Mouse (Mus musculus) forebrain, embryonic 16.5 days (tissue): ENCODE measurements around the gene Bri3. TPM values are rescaled to one million over a fixed set of nuclear protein-coding genes. Genes with fewer than 3 reads are reported as not detected.

ENCODE experiments used
- ATAC-seq: fragments of 200-750 bp; cut with Nextera tagmentation; 2 replicates; pipeline ENCODE4 v1.8.0; 2017; ENCODE audit warnings: mild to moderate bottlenecking, moderate library complexity
- H3K27ac ChIP-seq: fragments of 300-500 bp; sonication (generic); 2 replicates; pipeline ENCODE4 v1.5.1; 2014; ENCODE audit warnings: low read length, control low read depth
- H3K27me3 ChIP-seq: fragments of 300-500 bp; sonication (generic); replicated peaks from 2 replicates; pipeline ENCODE4 v1.6.1; 2014; ENCODE audit warnings: low read length; ENCODE audit not compliant: control insufficient read depth, insufficient read depth
- H3K36me3 ChIP-seq: fragments of 300-500 bp; sonication (generic); 2 replicates; pipeline ENCODE4 v1.6.1; 2014; ENCODE audit not compliant: control insufficient read depth, insufficient read depth
- H3K4me1 ChIP-seq: fragments of 300-500 bp; sonication (generic); replicated peaks from 2 replicates; pipeline ENCODE4 v1.6.1; 2014; ENCODE audit warnings: low read length; ENCODE audit not compliant: control insufficient read depth, insufficient read depth
- H3K4me2 ChIP-seq: fragments of 300-500 bp; sonication (generic); 2 replicates; pipeline ENCODE4 v1.6.1; 2014; ENCODE audit warnings: mild to moderate bottlenecking, low read length, control low read depth
- H3K4me3 ChIP-seq: fragments of 300-500 bp; sonication (generic); replicated peaks from 2 replicates; pipeline ENCODE4 v1.5.1; 2014; ENCODE audit warnings: mild to moderate bottlenecking, low read length, control low read depth
- H3K9ac ChIP-seq: fragments of 300-500 bp; sonication (generic); replicated peaks from 2 replicates; pipeline ENCODE4 v1.6.1; 2014; ENCODE audit warnings: low read depth, low read length, control low read depth
- H3K9me3 ChIP-seq: fragments of 300-500 bp; sonication (generic); 2 replicates; pipeline ENCODE4 v1.6.1; 2016; ENCODE audit warnings: low read length; ENCODE audit not compliant: control insufficient read depth
- WGBS: fragments of 180-500 bp; shearing (Covaris S2); extraction: QIAGEN DNeasy Blood & Tissue Kit; methylation state at CpG from one replicate; pipeline ENCODE4 v1.1.7; 2014; 5-methylcytosine and 5-hydroxymethylcytosine counted together
- polyA plus RNA-seq: library from polyadenylated mRNA; unstranded; fragments of >200 nt; fragmentation: Nextera tagmentation; extraction: Ambion mirVana; gene quantifications from 2 replicates; pipeline ENCODE4 v1.2.1, GENCODE M21; 2015

Gene Bri3
- polyA plus RNA-seq, 1 experiment from 2014 or later, result 98.0 TPM

DNA sequence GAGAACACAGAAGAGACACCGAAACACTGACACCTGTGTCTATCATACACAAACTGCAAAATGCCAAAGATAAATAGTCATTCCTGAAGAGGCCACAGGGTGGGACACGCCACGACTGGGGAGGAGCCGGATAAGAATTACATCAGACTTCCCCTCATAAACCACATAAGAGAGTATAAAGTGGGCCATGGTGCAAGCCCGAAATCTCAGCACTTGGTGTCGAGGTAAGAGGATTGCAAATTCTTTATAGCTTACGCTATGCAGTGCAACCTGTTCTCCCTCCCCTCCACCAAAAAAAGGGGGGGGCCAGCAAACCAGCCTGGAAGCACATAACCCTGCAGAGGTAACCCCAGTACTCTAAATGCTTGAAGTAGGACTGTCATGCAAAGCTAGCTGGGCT, 50.7 kb downstream of the Bri3 start:
- WGBS, result 88% methylated on average over 7 of the region's 7 CpGs
- no peak for ATAC-seq
- Histone ChIP-seq H3K9me3 (no peaks in the 10 kb centered on the region), H3K4me2 (no peak overlapping the region), H3K4me3 (no peak overlapping the region), H3K9ac (no peak overlapping the region), H3K27ac (no peak overlapping the region), H3K27me3 (no peaks in the 10 kb centered on the region), H3K36me3 (no peaks in the 10 kb centered on the region), H3K4me1 (no peaks in the 10 kb centered on the region)

DNA sequence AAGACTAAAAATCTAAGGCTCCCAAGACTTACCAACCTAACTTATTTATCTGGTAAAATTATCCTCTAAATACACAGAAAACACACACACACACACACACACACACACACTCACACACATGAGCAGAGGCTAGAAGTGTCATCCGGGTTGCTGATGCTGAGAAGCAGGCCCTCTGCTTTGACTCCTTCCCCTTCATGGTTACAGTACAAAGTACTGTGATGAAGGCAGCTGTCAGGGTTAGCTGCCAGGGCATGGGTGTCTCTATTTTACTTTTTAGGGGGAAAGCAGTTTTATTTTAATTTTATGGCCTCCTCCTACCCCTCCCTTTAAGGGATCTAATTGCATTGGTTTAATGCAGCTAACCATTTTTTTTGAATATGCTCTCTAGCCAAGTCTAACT, 51.1 kb downstream of the Bri3 start:
- Histone ChIP-seq H3K27me3 (no peaks in the 10 kb centered on the region), H3K4me3 (no peak overlapping the region), H3K27ac (no peak overlapping the region), H3K9ac (no peak overlapping the region), H3K4me2 (no peak overlapping the region), H3K9me3 (no peaks in the 10 kb centered on the region), H3K4me1 (no peaks in the 10 kb centered on the region), H3K36me3 (no peaks in the 10 kb centered on the region)
- WGBS, result 86% methylated on average over 1 of the region's 1 CpGs
- ATAC-seq, result no peak

DNA sequence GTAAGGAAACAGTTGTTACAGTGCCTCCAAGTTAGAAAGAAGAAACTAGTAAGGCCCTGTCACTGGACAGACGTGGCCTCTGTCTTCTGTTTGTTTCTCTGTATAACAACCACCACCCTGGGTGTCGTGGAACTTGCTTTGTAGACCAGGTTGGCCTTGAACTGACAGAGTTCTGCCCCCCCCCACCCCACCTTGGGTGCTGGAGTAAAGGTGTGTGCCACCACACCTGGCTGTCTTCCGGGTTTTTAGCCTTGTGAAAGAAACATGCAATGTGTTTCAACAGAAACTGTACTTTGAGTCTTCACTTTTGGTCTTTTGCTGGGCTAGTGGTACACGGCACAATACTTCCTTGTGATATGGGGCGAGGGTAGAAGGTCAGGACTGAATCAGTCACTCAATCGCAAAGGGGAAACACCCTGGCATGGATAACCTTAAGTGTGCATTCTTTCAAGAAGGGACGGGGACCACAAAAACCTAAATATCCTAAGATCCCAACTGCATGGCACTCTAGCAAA, 51.9 kb downstream of the Bri3 start:
- Histone ChIP-seq H3K27ac (no peak overlapping the region), H3K27me3 (no peaks in the 10 kb centered on the region), H3K4me3 (no peak overlapping the region), H3K4me1 (no peaks in the 10 kb centered on the region), H3K4me2 (no peak overlapping the region), H3K9me3 (no peaks in the 10 kb centered on the region), H3K9ac (no peak overlapping the region), H3K36me3 (no peaks in the 10 kb centered on the region)
- ATAC-seq, result no peak
- WGBS, result 81% methylated on average over 7 of the region's 7 CpGs

DNA sequence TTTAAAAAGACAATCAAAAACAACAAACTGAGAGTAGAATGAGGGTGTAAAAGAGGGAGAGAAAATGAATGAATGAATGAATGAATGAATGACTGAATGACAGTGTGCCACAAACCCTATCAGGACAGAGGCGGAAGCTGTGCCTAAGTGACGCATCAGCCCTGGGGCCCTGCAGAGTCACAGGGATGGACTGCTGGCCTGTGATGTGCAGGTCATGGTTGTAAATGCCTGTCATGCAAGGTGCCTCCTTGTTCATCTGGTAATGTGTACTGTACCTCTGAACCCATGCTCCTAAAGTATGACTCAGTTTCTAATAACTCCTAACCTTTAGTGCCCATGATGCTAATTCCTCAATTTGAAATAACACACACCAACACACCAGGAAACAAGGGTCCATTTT, 58.8 kb downstream of the Bri3 start:
- H3K4me3 ChIP-seq, result no peak overlapping the region
- no peaks in the 10 kb centered on the region for H3K9me3 ChIP-seq
- no peak for ATAC-seq
- WGBS, result 100% methylated on average over 2 of the region's 2 CpGs
- H3K27me3 ChIP-seq, result no peaks in the 10 kb centered on the region
- no peak overlapping the region for H3K4me2 ChIP-seq
- no peaks in the 10 kb centered on the region for H3K4me1 ChIP-seq
- H3K36me3 ChIP-seq, result no peaks in the 10 kb centered on the region
- H3K27ac ChIP-seq, result no peak overlapping the region
- no peak overlapping the region for H3K9ac ChIP-seq

DNA sequence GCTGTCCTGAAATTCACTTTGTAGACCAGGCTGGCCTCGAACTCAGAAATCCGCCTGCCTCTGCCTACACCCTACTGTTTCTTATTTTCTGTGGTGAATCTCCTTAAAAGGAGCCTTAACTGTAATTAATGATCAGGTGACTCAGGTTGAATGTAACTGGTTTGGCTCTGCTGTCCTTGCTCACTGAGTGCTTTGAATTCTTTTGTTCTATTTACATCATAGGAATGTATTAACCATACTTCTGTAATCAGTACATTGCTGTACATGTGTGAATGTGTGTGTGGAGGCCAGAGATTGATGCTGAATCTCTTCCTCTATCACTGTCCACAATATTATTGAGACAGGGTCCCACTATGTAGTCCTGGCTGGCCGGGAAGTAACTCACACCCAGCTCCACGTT, 64.7 kb downstream of the Bri3 start:
- H3K36me3 ChIP-seq, result no peaks in the 10 kb centered on the region
- no peak overlapping the region for H3K27ac ChIP-seq
- ATAC-seq, result no peak
- WGBS, result 74% methylated on average over 4 of the region's 4 CpGs
- no peak overlapping the region for H3K4me3 ChIP-seq
- no peaks in the 10 kb centered on the region for H3K27me3 ChIP-seq
- H3K9me3 ChIP-seq, result no peaks in the 10 kb centered on the region
- H3K4me1 ChIP-seq, result no peaks in the 10 kb centered on the region
- H3K4me2 ChIP-seq, result no peak overlapping the region
- no peak overlapping the region for H3K9ac ChIP-seq

- 87% methylated on average over 7 of the region's 7 CpGs for WGBS
- H3K4me3 ChIP-seq, result no peak overlapping the region
- H3K27me3 ChIP-seq, result no peaks in the 10 kb centered on the region
- no peak overlapping the region for H3K27ac ChIP-seq
- no peak for ATAC-seq
- H3K9me3 ChIP-seq, result no peaks in the 10 kb centered on the region
- H3K4me2 ChIP-seq, result no peak overlapping the region
- H3K36me3 ChIP-seq, result no peaks in the 10 kb centered on the region
- H3K9ac ChIP-seq, result no peak overlapping the region
- H3K4me1 ChIP-seq, result no peaks in the 10 kb centered on the region
These were observed 67.9 kb downstream of the Bri3 start for GRCm38 (mm10) chr5:144312183-144312582.

DNA sequence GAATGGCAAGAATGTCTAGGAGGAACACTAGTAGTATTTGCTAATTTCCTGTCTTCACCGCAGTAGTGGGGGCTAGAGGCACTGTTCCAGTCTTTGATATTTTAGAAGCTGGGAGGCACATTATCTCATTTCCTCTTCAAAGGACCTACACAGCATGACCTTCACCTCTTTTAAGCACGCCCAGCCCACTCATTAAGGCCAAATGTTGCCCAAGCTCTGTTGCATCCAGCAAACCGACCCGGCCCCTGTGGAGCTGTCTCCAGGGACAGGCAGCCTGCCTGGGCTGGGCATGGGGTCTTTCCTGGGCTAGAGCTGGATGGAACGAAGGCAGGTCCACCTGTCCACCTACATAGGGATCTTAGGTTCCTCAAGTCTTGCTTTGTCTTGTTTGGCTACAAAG, 69.1 kb downstream of the Bri3 start:
- Histone ChIP-seq H3K27me3 (no peaks in the 10 kb centered on the region), H3K4me1 (no peaks in the 10 kb centered on the region), H3K36me3 (no peaks in the 10 kb centered on the region), H3K4me3 (no peak overlapping the region), H3K9me3 (no peaks in the 10 kb centered on the region), H3K4me2 (no peak overlapping the region), H3K9ac (no peak overlapping the region), H3K27ac (no peak overlapping the region)
- no peak for ATAC-seq
- 34% methylated on average over 5 of the region's 5 CpGs for WGBS

- WGBS, result 95% methylated on average over 12 of the region's 12 CpGs
- Histone ChIP-seq H3K36me3 (no peaks in the 10 kb centered on the region), H3K9ac (no peak overlapping the region), H3K4me3 (no peak overlapping the region), H3K4me2 (no peak overlapping the region), H3K9me3 (no peaks in the 10 kb centered on the region), H3K27ac (no peak overlapping the region), H3K4me1 (no peaks in the 10 kb centered on the region), H3K27me3 (no peaks in the 10 kb centered on the region)
- no peak for ATAC-seq
These were observed 70.7 kb downstream of the Bri3 start for GRCm38 (mm10) chr5:144314731-144315494.

GRCm38 (mm10) chr5:144316442-144316841, 72.2 kb downstream of the Bri3 start:
- Histone ChIP-seq H3K27me3 (no peaks in the 10 kb centered on the region), H3K27ac (no peak overlapping the region), H3K4me1 (no peaks in the 10 kb centered on the region), H3K9me3 (no peaks in the 10 kb centered on the region), H3K4me2 (no peak overlapping the region), H3K9ac (no peak overlapping the region), H3K4me3 (no peak overlapping the region), H3K36me3 (no peaks in the 10 kb centered on the region)
- ATAC-seq, result no peak
- WGBS, result 72% methylated on average over 3 of the region's 3 CpGs

DNA sequence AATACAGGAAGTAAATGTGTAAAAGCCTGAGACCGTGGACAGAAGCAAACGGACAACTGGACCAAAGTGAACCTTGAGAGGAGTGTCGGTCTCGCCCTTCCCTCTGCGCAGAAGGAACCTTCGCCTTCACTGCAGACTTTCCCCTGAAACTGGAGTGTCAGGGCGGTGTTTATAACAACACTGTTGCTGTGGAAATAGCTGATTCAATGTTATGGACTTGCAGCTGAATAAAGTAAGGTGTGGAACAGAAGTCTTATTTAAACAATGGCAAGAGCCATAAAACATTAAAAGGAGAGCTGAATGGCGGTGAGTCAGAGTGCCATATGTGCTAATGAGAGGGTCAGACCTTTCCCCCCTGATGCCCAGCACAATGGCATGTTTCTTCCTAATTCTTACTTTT, 73.2 kb downstream of the Bri3 start:
- no peaks in the 10 kb centered on the region for H3K36me3 ChIP-seq
- no peaks in the 10 kb centered on the region for H3K4me1 ChIP-seq
- no peak overlapping the region for H3K4me2 ChIP-seq
- WGBS, result 93% methylated on average over 8 of the region's 8 CpGs
- H3K27me3 ChIP-seq, result no peaks in the 10 kb centered on the region
- no peak overlapping the region for H3K9ac ChIP-seq
- H3K9me3 ChIP-seq, result no peaks in the 10 kb centered on the region
- ATAC-seq, result no peak
- H3K27ac ChIP-seq, result no peak overlapping the region
- no peak overlapping the region for H3K4me3 ChIP-seq
